Mouse (Mus musculus) MEL (cell line): ENCODE measurements around the gene Prps1. TPM values are rescaled to one million over a fixed set of nuclear protein-coding genes. Genes with fewer than 3 reads are reported as not detected.

Experiments used
- DNase-seq: peaks from one replicate; pipeline ENCODE4 v3.0.0; 2011; ENCODE audit warnings: low read depth, low spot score
- H3K27ac ChIP-seq: 2 replicates; pipeline ENCODE4 v1.5.1; 2012; ENCODE audit warnings: low read depth, mild to moderate bottlenecking, control low read depth, low read length, moderate library complexity; ENCODE audit not compliant: control insufficient read depth
- H3K27me3 ChIP-seq, 2 experiments: fragments of 150-350 bp in 1 of 2; sonication (generic) in 1 of 2; 2 replicates each; pipeline ENCODE4 v1.6.1; 2012; ENCODE audit warnings: low read length in 2 of 2, mild to moderate bottlenecking in 2 of 2, improper control_type of control experiment in 1 of 2, moderate library complexity in 1 of 2; ENCODE audit not compliant: insufficient read depth in 2 of 2, control insufficient read depth in 1 of 2
- H3K36me3 ChIP-seq, 2 experiments: 2 replicates each; pipeline ENCODE4 v1.6.1; 2012 to 2014; ENCODE audit warnings: low read length in 2 of 2, improper control_type of control experiment in 1 of 2, inconsistent platforms in 1 of 2, mild to moderate bottlenecking in 1 of 2; ENCODE audit not compliant: insufficient read depth in 2 of 2, control insufficient read depth in 1 of 2
- H3K4me1 ChIP-seq, 2 experiments: fragments of 150-350 bp in 1 of 2; sonication (generic) in 1 of 2; 2 replicates each; pipeline ENCODE4 v1.6.1; 2012; ENCODE audit warnings: low read length in 2 of 2, improper control_type of control experiment in 1 of 2, mild to moderate bottlenecking in 1 of 2; ENCODE audit not compliant: insufficient read depth in 2 of 2, control insufficient read depth in 1 of 2
- H3K4me3 ChIP-seq, 2 experiments: fragments of 150-350 bp in 1 of 2; sonication (generic) in 1 of 2; 2 replicates each; pipeline ENCODE4 v1.5.1; 2012; ENCODE audit warnings: low read depth in 2 of 2, low read length in 2 of 2, mild to moderate bottlenecking in 2 of 2, moderate library complexity in 2 of 2, control low read depth in 1 of 2, improper control_type of control experiment in 1 of 2; ENCODE audit not compliant: control insufficient read depth in 1 of 2, insufficient read depth in 1 of 2
- H3K79me2 ChIP-seq: 2 replicates; pipeline ENCODE4 v1.6.1; 2012; ENCODE audit warnings: mild to moderate bottlenecking, low read length, moderate library complexity; ENCODE audit not compliant: control insufficient read depth, poor library complexity, insufficient read depth
- H3K9ac ChIP-seq: 2 replicates; pipeline ENCODE4 v1.6.1; 2012; ENCODE audit warnings: low read depth, mild to moderate bottlenecking, control low read depth, low read length, moderate library complexity; ENCODE audit not compliant: control insufficient read depth, poor library complexity, severe bottlenecking
- H3K9me3 ChIP-seq: fragments of 150-350 bp; sonication (generic); replicated peaks from 2 replicates; pipeline ENCODE4 v1.6.1; 2012; ENCODE audit warnings: mild to moderate bottlenecking, low read length, improper control_type of control experiment, moderate library complexity; ENCODE audit not compliant: insufficient read depth
- ELF1 ChIP-seq: IDR thresholded peaks from 2 replicates; pipeline ENCODE4 v1.6.1; 2014; ENCODE audit warnings: low read depth, mild to moderate bottlenecking, inconsistent platforms, low read length, improper control_type of control experiment, moderate library complexity
- EP300 ChIP-seq, 2 experiments: IDR thresholded peaks; 2 replicates each; pipeline ENCODE4 v1.6.1; 2011; ENCODE audit warnings: improper control_type of control experiment in 2 of 2, low read length in 2 of 2, low read depth in 1 of 2, mild to moderate bottlenecking in 1 of 2
- GABPA ChIP-seq: IDR thresholded peaks from 2 replicates; pipeline ENCODE4 v1.6.1; 2012; ENCODE audit warnings: low read depth, mild to moderate bottlenecking, inconsistent platforms, low read length, improper control_type of control experiment, moderate library complexity
- GATA1 ChIP-seq: IDR thresholded peaks from 2 replicates; pipeline ENCODE4 v1.6.1; 2011; ENCODE audit warnings: low read depth, low read length, improper control_type of control experiment
- HCFC1 ChIP-seq: IDR thresholded peaks from 2 replicates; pipeline ENCODE4 v1.6.1; 2012; ENCODE audit warnings: low read depth, mild to moderate bottlenecking, inconsistent platforms, low read length, improper control_type of control experiment, moderate library complexity
- KAT2A ChIP-seq: conservative IDR thresholded peaks from 2 replicates; pipeline ENCODE4 v1.6.1; 2012; ENCODE audit warnings: low read depth, low read length, improper control_type of control experiment, inconsistent platforms
- MAFK ChIP-seq: IDR thresholded peaks from 2 replicates; pipeline ENCODE4 v1.6.1; 2011; ENCODE audit warnings: low read depth, mild to moderate bottlenecking, low read length, improper control_type of control experiment, borderline replicate concordance
- MAZ ChIP-seq: IDR thresholded peaks from 2 replicates; pipeline ENCODE4 v1.6.1; 2012; ENCODE audit warnings: low read depth, mild to moderate bottlenecking, inconsistent platforms, low read length, improper control_type of control experiment
- MEF2A ChIP-seq: IDR thresholded peaks from 2 replicates; pipeline ENCODE4 v1.6.1; 2014; ENCODE audit warnings: low read depth, mild to moderate bottlenecking, inconsistent platforms, low read length, improper control_type of control experiment; ENCODE audit not compliant: poor library complexity, insufficient replicate concordance, severe bottlenecking; ENCODE audit errors: extremely low read depth
- MXI1 ChIP-seq: IDR thresholded peaks from 2 replicates; pipeline ENCODE4 v1.6.1; 2011; ENCODE audit warnings: mild to moderate bottlenecking, low read depth, low read length, improper control_type of control experiment
- MYC ChIP-seq: IDR thresholded peaks from 2 replicates; pipeline ENCODE4 v1.6.1; 2011; ENCODE audit warnings: low read depth, mild to moderate bottlenecking, low read length, improper control_type of control experiment, moderate library complexity
- NELFE ChIP-seq: IDR thresholded peaks from 2 replicates; pipeline ENCODE4 v1.6.1; 2011; ENCODE audit warnings: low read depth, low read length, improper control_type of control experiment
- POLR2AphosphoS2 ChIP-seq: IDR thresholded peaks from 2 replicates; pipeline ENCODE4 v1.6.1; 2011; ENCODE audit warnings: low read length, improper control_type of control experiment
- POLR2AphosphoS5 ChIP-seq: IDR thresholded peaks from 2 replicates; pipeline ENCODE4 v1.6.1; 2012; ENCODE audit warnings: low read depth, borderline replicate concordance, mild to moderate bottlenecking, inconsistent platforms, low read length, moderate library complexity, mixed read lengths
- RAD21 ChIP-seq: IDR thresholded peaks from 2 replicates; pipeline ENCODE4 v1.6.1; 2011; ENCODE audit warnings: mild to moderate bottlenecking, low read depth, low read length, improper control_type of control experiment
- TBP ChIP-seq: IDR thresholded peaks from 2 replicates; pipeline ENCODE4 v1.8.0; 2011; ENCODE audit warnings: low read depth, low read length, improper control_type of control experiment
- TCF12 ChIP-seq: IDR thresholded peaks from 2 replicates; pipeline ENCODE4 v1.6.1; 2014; ENCODE audit warnings: low read depth, mild to moderate bottlenecking, inconsistent platforms, low read length, improper control_type of control experiment, moderate library complexity
- USF2 ChIP-seq, 2 experiments: IDR thresholded peaks; 2 replicates each; pipeline ENCODE4 v1.6.1; 2011 to 2012; ENCODE audit warnings: improper control_type of control experiment in 2 of 2, low read length in 2 of 2, borderline replicate concordance in 1 of 2, inconsistent platforms in 1 of 2, low read depth in 1 of 2, mild to moderate bottlenecking in 1 of 2; ENCODE audit not compliant: insufficient read depth in 1 of 2
- ZC3H11A ChIP-seq: IDR thresholded peaks from 2 replicates; pipeline ENCODE4 v1.6.1; 2012; ENCODE audit warnings: low read depth, mild to moderate bottlenecking, inconsistent platforms, low read length, improper control_type of control experiment
- ZNF384 ChIP-seq: IDR thresholded peaks from 2 replicates; pipeline ENCODE4 v1.6.1; 2012; ENCODE audit warnings: low read depth, mild to moderate bottlenecking, inconsistent platforms, low read length, improper control_type of control experiment
- polyA plus RNA-seq, 2 experiments: library from polyadenylated mRNA; stranded (reverse) in 1 of 2; unstranded in 1 of 2; fragments of >175 nt in 1 of 2; fragments of >200 nt in 1 of 2; gene quantifications; 2 replicates each; pipeline versions ENCODE4 v1.2.1 to v1.2.4; 2012; ENCODE audit warnings: low replicate concordance in 2 of 2, low read depth in 1 of 2; ENCODE audit not compliant: insufficient read length in 2 of 2, insufficient read depth in 1 of 2, missing spikeins in 1 of 2
- total RNA-seq: library from RNA; depleted of rRNA; stranded (reverse); fragments of 300-350 nt; gene quantifications from 2 replicates; pipeline ENCODE4 v1.2.3, GENCODE M21; 2012

Gene Prps1
- total and polyA plus RNA-seq, 3 experiments, result 113 to 172 TPM; not detected in 1

GRCm38 (mm10) chrX:140489174-140489573 lies 32.8 kb downstream of the Prps1 start:
- Histone ChIP-seq H3K9me3 (no peaks in the 10 kb centered on the region), H3K27ac (no peak overlapping the region), H3K36me3 (peaks cover 0 to 20% of the 10 kb centered on the region in 2 experiments; a peak in 2 of 4 replicates), H3K4me3 (no peak overlapping the region), H3K9ac (no peak overlapping the region), H3K79me2 (no peaks in the 10 kb centered on the region)
- no peak for DNase-seq
- TF ChIP-seq EP300 (IDR thresholded peaks at IDR 0.05; ENCODE audit: low read depth in 1 of 2, low read length in 2 of 2), result no peak
- no peak for TF ChIP-seq TBP
- TF ChIP-seq ZC3H11A, result no peak
- TF ChIP-seq POLR2AphosphoS2, result no peak
- TF ChIP-seq POLR2AphosphoS5, result no peak
- no peak for TF ChIP-seq MAZ
- TF ChIP-seq MAFK, result no peak
- TF ChIP-seq USF2 (IDR thresholded peaks at IDR 0.05; ENCODE audit: borderline replicate concordance in 1 of 2, insufficient read depth in 1 of 2, low read depth in 1 of 2, low read length in 2 of 2), result no peak
- TF ChIP-seq ELF1, result no peak
- TF ChIP-seq GATA1, result no peak
- no peak for TF ChIP-seq TCF12
- no peak for TF ChIP-seq MEF2A
- no peak for TF ChIP-seq ZNF384
- no peak for TF ChIP-seq HCFC1
- no peak for TF ChIP-seq NELFE
- TF ChIP-seq MXI1, result no peak
- TF ChIP-seq, all 39 proteins: peak for 0
- H3K4me1 ChIP-seq, result peaks cover 17 to 20% of the 10 kb centered on the region in 2 experiments
- H3K27me3 ChIP-seq, result no peaks in the 10 kb centered on the region

- H3K4me3 ChIP-seq, result no peak overlapping the region
- H3K27me3 ChIP-seq, result no peaks in the 10 kb centered on the region
- no peaks in the 10 kb centered on the region for H3K9me3 ChIP-seq
- no peak overlapping the region for H3K9ac ChIP-seq
- peaks cover 23 to 25% of the 10 kb centered on the region in 2 experiments for H3K4me1 ChIP-seq
- peaks cover 0 to 25% of the 10 kb centered on the region in 2 experiments; a peak in 2 of 4 replicates for H3K36me3 ChIP-seq
- H3K27ac ChIP-seq, result no peak overlapping the region
- TF ChIP-seq GABPA (no peak), RAD21 (no peak), EP300 (IDR thresholded peaks at IDR 0.05; ENCODE audit: low read depth in 1 of 2, low read length in 2 of 2) (no peak), MYC (no peak), MAZ (no peak), KAT2A (no peak), NELFE (no peak), USF2 (IDR thresholded peaks at IDR 0.05; ENCODE audit: borderline replicate concordance in 1 of 2, insufficient read depth in 1 of 2, low read depth in 1 of 2, low read length in 2 of 2) (no peak)
- no peak for DNase-seq
- H3K79me2 ChIP-seq, result no peaks in the 10 kb centered on the region
Measured at GRCm38 (mm10) chrX:140490203-140490602, 33.8 kb downstream of the Prps1 start.
